Comparison of ENCODE assay signal across 9 mouse cellular contexts in genomic region chrX:145848937-145849783, GRCm38 (mm10).
DNase-seq lines count a peak whose midpoint lies in the region; ATAC-seq and TF ChIP-seq lines count a peak whose summit lies in the region.
"Had no signal": no experiment of that assay in that cellular context is flagged by ENCODE, and none has a peak within 500 bp of the region (broad histone marks: within the 10 kb centered on the region; RNA-seq: fewer than 3 reads in every experiment).

No protein-coding gene starts in this region.

- H3K9me3 ChIP-seq in limb, embryonic 14.5 days (ENCODE audit: control insufficient read depth, low read length) = no peaks in the 10 kb centered on the region
- no peaks in the 10 kb centered on the region for H3K9me3 ChIP-seq in limb, embryonic 10.5 days (replicated peaks)
- H3K9me3 ChIP-seq: midbrain, embryonic 12.5 days had no signal

- H3K4me1 ChIP-seq in limb, embryonic 14.5 days (ENCODE audit: control insufficient read depth, insufficient read depth, low read length) = no peaks in the 10 kb centered on the region
- no peaks in the 10 kb centered on the region for H3K4me1 ChIP-seq in limb, embryonic 10.5 days
- H3K4me1 ChIP-seq: midbrain, embryonic 12.5 days had no signal

- no peak overlapping the region for H3K27ac ChIP-seq in limb, embryonic 14.5 days (replicated peaks; ENCODE audit: low read depth, low read length)
- no peak overlapping the region for H3K27ac ChIP-seq in limb, embryonic 10.5 days
- H3K27ac ChIP-seq: midbrain, embryonic 12.5 days had no signal

- no peak for TF ChIP-seq POLR2A in limb, embryonic 14.5 days (IDR thresholded peaks at IDR 0.05; ENCODE audit: borderline replicate concordance, extremely low read depth, insufficient read depth, insufficient read length)

- WGBS in limb, embryonic 14.5 days = 72% methylated on average over 13 of the region's 13 CpGs
- 86% methylated on average over 13 of the region's 13 CpGs for WGBS in limb, embryonic 10.5 days

- no peak overlapping the region for H3K4me3 ChIP-seq in limb, embryonic 14.5 days (replicated peaks; ENCODE audit: low read length)
- no peak overlapping the region for H3K4me3 ChIP-seq in limb, embryonic 10.5 days
- H3K4me3 ChIP-seq: midbrain, embryonic 12.5 days had no signal

- no peaks in the 10 kb centered on the region for H3K36me3 ChIP-seq in limb, embryonic 14.5 days (ENCODE audit: control insufficient read depth, insufficient read depth, low read length)
- H3K36me3 ChIP-seq in limb, embryonic 10.5 days = no peaks in the 10 kb centered on the region
- H3K36me3 ChIP-seq: midbrain, embryonic 12.5 days had no signal

- 0 out of 2 replicates have a peak, but pooled peaks have one; percentile 47 for ATAC-seq in limb, embryonic 14.5 days (ENCODE audit: low FRiP score, low read depth)
- ATAC-seq in megakaryocyte progenitor cell, adult 5-6 weeks (replicated peaks; ENCODE audit: poor library complexity) = peak; percentile 68
- ATAC-seq in megakaryocyte, adult 5-6 weeks (ENCODE audit: poor library complexity, severe bottlenecking) = no peak

- peak; percentile 35 for DNase-seq in limb, embryonic 14.5 days (ENCODE audit: low spot score)
- no peak for DNase-seq in limb, embryonic 10.5 days (ENCODE audit: low spot score)
- DNase-seq in cerebellum, adult 11-12 months = peak; percentile 25
- DNase-seq in heart, adult 8-10 months (ENCODE audit: low spot score) = peak; percentile 31
- DNase-seq in kidney, postnatal 4 days = peak; percentile 58 to 68
- no peak for DNase-seq in c-Kit-positive CD71-positive TER-119-positive erythroid progenitor cells, embryonic 14.5 days (ENCODE audit: low spot score)

- no peaks in the 10 kb centered on the region for H3K27me3 ChIP-seq in limb, embryonic 14.5 days (ENCODE audit: control insufficient read depth, insufficient read depth, low read length)
- H3K27me3 ChIP-seq in limb, embryonic 10.5 days (ENCODE audit: low read depth, poor library complexity, severe bottlenecking) = no peaks in the 10 kb centered on the region
- H3K27me3 ChIP-seq: midbrain, embryonic 12.5 days had no signal

- H3K4me2 ChIP-seq in limb, embryonic 14.5 days (replicated peaks; ENCODE audit: low read depth, low read length, severe bottlenecking) = no peak overlapping the region
- H3K4me2 ChIP-seq: midbrain, embryonic 12.5 days had no signal

- no peak overlapping the region for H3K9ac ChIP-seq in limb, embryonic 14.5 days (ENCODE audit: low read depth, low read length, severe bottlenecking)
- H3K9ac ChIP-seq: midbrain, embryonic 12.5 days had no signal

Comparison
In these comparisons a context has a peak if more than half of its experiments do, and no peak if none do; other contexts are left out.
1. DNase-seq: peak in limb, embryonic 14.5 days (single experiment), cerebellum, adult 11-12 months (single experiment), heart, adult 8-10 months (single experiment) and kidney, postnatal 4 days (2 of 2); none in limb, embryonic 10.5 days (single experiment) and c-Kit-positive CD71-positive TER-119-positive erythroid progenitor cells, embryonic 14.5 days (single experiment).